Mouse (Mus musculus) hindbrain, embryonic 10.5 days (tissue): ENCODE measurements around the gene Ttc6. TPM values are rescaled to one million over a fixed set of nuclear protein-coding genes. Genes with fewer than 3 reads are reported as not detected.
A peak's percentile ranks its signal among the peaks of the same experiment; 100 is the strongest.

Source experiments
- DNase-seq: peaks from one replicate; pipeline ENCODE4 v3.0.0-alpha.2; 2017; ENCODE audit warnings: low spot score
- H3K27ac ChIP-seq: fragments of 300-500 bp; sonication (generic); 2 replicates; pipeline ENCODE4 v1.5.1; 2016; ENCODE audit warnings: mild to moderate bottlenecking, moderate library complexity
- H3K27me3 ChIP-seq: fragments of 300-500 bp; sonication (generic); 2 replicates; pipeline ENCODE4 v1.6.1; 2016; ENCODE audit warnings: mild to moderate bottlenecking; ENCODE audit not compliant: poor library complexity, insufficient read depth, severe bottlenecking
- H3K36me3 ChIP-seq: fragments of 300-500 bp; sonication (generic); 2 replicates; pipeline ENCODE4 v1.6.1; 2016; ENCODE audit warnings: mild to moderate bottlenecking, moderate library complexity
- H3K4me1 ChIP-seq: fragments of 300-500 bp; sonication (generic); replicated peaks from 2 replicates; pipeline ENCODE4 v1.6.1; 2016; ENCODE audit warnings: mild to moderate bottlenecking
- H3K4me3 ChIP-seq: fragments of 300-500 bp; sonication (generic); 2 replicates; pipeline ENCODE4 v1.5.1; 2016; ENCODE audit warnings: mild to moderate bottlenecking, moderate library complexity
- H3K9me3 ChIP-seq: fragments of 300-500 bp; sonication (generic); 2 replicates; pipeline ENCODE4 v1.6.1; 2016; ENCODE audit warnings: mild to moderate bottlenecking, moderate library complexity
- WGBS: fragments of 180-500 bp; shearing (Covaris S2); methylation state at CpG from one replicate; pipeline ENCODE4 v1.1.7; 2016; 5-methylcytosine and 5-hydroxymethylcytosine counted together
- polyA plus RNA-seq: library from polyadenylated mRNA; unstranded; fragments of >200 nt; fragmentation: Nextera tagmentation; extraction: Ambion mirVana; gene quantifications from 2 replicates; pipeline ENCODE4 v1.2.1, GENCODE M21; 2016

The Ttc6 gene
- polyA plus RNA-seq, 1 experiment from 2014 or later, result 0.59 TPM

- Histone ChIP-seq H3K27me3 (peaks cover 100% of the 10 kb centered on the region), H3K27ac (no peak overlapping the region), H3K4me3 (peak overlapping the region; percentile 50), H3K9me3 (no peaks in the 10 kb centered on the region), H3K36me3 (no peaks in the 10 kb centered on the region), H3K4me1 (peaks cover 42% of the 10 kb centered on the region)
- 2% methylated on average over 10 of the region's 10 CpGs for WGBS
- peak; percentile 65 for DNase-seq
These were observed 24.3 kb upstream of the Ttc6 start for GRCm38 (mm10) chr12:57539551-57539985.

- Histone ChIP-seq H3K27me3 (peaks cover 100% of the 10 kb centered on the region), H3K9me3 (no peaks in the 10 kb centered on the region), H3K4me1 (peaks cover 44% of the 10 kb centered on the region), H3K4me3 (no peak overlapping the region), H3K27ac (no peak overlapping the region), H3K36me3 (no peaks in the 10 kb centered on the region)
- 7% methylated on average over 6 of the region's 6 CpGs for WGBS
- no peak for DNase-seq
These were observed 22.8 kb upstream of the Ttc6 start for GRCm38 (mm10) chr12:57541118-57541517.

- 1% methylated on average over 46 of the region's 46 CpGs for WGBS
- peak overlapping the region; percentile 38 for H3K4me3 ChIP-seq
- DNase-seq, result peak; percentile 65
- H3K4me1 ChIP-seq, result peaks cover 52% of the 10 kb centered on the region
- H3K36me3 ChIP-seq, result no peaks in the 10 kb centered on the region
- H3K27me3 ChIP-seq, result peaks cover 100% of the 10 kb centered on the region
- no peaks in the 10 kb centered on the region for H3K9me3 ChIP-seq
- no peak overlapping the region for H3K27ac ChIP-seq
These were observed 21.8 kb upstream of the Ttc6 start for GRCm38 (mm10) chr12:57541931-57542745.

- Histone ChIP-seq H3K27ac (0 out of 2 replicates have a peak overlapping the region, but pooled peaks have one; percentile 31), H3K4me1 (peaks cover 51% of the 10 kb centered on the region), H3K9me3 (no peaks in the 10 kb centered on the region), H3K36me3 (no peaks in the 10 kb centered on the region), H3K4me3 (peak overlapping the region; percentile 38), H3K27me3 (peaks cover 100% of the 10 kb centered on the region)
- peak; percentile 64 for DNase-seq
- 2% methylated on average over 63 of the region's 63 CpGs for WGBS
These were observed 20.9 kb upstream of the Ttc6 start for GRCm38 (mm10) chr12:57542746-57543626.

- WGBS, result 4% methylated on average over 10 of the region's 10 CpGs
These were observed 20.3 kb upstream of the Ttc6 start for GRCm38 (mm10) chr12:57543627-57543991.

GRCm38 (mm10) chr12:57544641-57545370, 19.1 kb upstream of the Ttc6 start:
- Histone ChIP-seq H3K27me3 (peaks cover 100% of the 10 kb centered on the region), H3K27ac (peak overlapping the region; percentile 62; the same call in 1 of the 2 replicates), H3K9me3 (no peaks in the 10 kb centered on the region), H3K36me3 (no peaks in the 10 kb centered on the region), H3K4me1 (peaks cover 51% of the 10 kb centered on the region), H3K4me3 (peak overlapping the region; percentile 58)
- peak; percentile 81 for DNase-seq
- 1% methylated on average over 31 of the region's 31 CpGs for WGBS

More at GRCm38 (mm10) chr12:57543627-57543991, 20.3 kb upstream of the Ttc6 start:
- DNase-seq, result no peak
- no peak overlapping the region for H3K27ac ChIP-seq
- H3K4me3 ChIP-seq, result peak overlapping the region; percentile 38; the same call in 1 of the 2 replicates
- peaks cover 50% of the 10 kb centered on the region for H3K4me1 ChIP-seq
- H3K9me3 ChIP-seq, result no peaks in the 10 kb centered on the region
- H3K36me3 ChIP-seq, result no peaks in the 10 kb centered on the region
- peaks cover 100% of the 10 kb centered on the region for H3K27me3 ChIP-seq

GRCm38 (mm10) chr12:57545371-57546241, 18.3 kb upstream of the Ttc6 start:
- DNase-seq, result peak; percentile 69
- H3K27me3 ChIP-seq, result peaks cover 100% of the 10 kb centered on the region
- H3K27ac ChIP-seq, result peak overlapping the region; percentile 62; the same call in 1 of the 2 replicates
- H3K9me3 ChIP-seq, result no peaks in the 10 kb centered on the region
- under 1% methylated on average over 106 of the region's 106 CpGs for WGBS
- peaks cover 59% of the 10 kb centered on the region for H3K4me1 ChIP-seq
- no peaks in the 10 kb centered on the region for H3K36me3 ChIP-seq
- peak overlapping the region; percentile 58 for H3K4me3 ChIP-seq

- Histone ChIP-seq H3K4me1 (peaks cover 59% of the 10 kb centered on the region), H3K36me3 (no peaks in the 10 kb centered on the region), H3K4me3 (peak within 1 kb of the TSS; percentile 58), H3K27ac (peak within 1 kb of the TSS; percentile 16; the same call in 1 of the 2 replicates), H3K9me3 (no peaks in the 10 kb centered on the region), H3K27me3 (peaks cover 100% of the 10 kb centered on the region)
- WGBS, result under 1% methylated on average over 32 of the region's 32 CpGs
- DNase-seq, result no peak
These were observed 17.3 kb upstream of the Ttc6 start, which contains the start of gene Foxa1 for GRCm38 (mm10) chr12:57546415-57547201. Gene Foxa1, minus strand, starts transcription at chr12:57546916.

GRCm38 (mm10) chr12:57547890-57548289, 16.0 kb upstream of the Ttc6 start:
- no peak overlapping the region for H3K4me3 ChIP-seq
- 2% methylated on average over 9 of the region's 9 CpGs for WGBS
- peaks cover 100% of the 10 kb centered on the region for H3K27me3 ChIP-seq
- H3K4me1 ChIP-seq, result peaks cover 49% of the 10 kb centered on the region
- no peaks in the 10 kb centered on the region for H3K36me3 ChIP-seq
- no peaks in the 10 kb centered on the region for H3K9me3 ChIP-seq
- no peak overlapping the region for H3K27ac ChIP-seq
- no peak for DNase-seq

- H3K4me1 ChIP-seq, result peaks cover 46% of the 10 kb centered on the region
- WGBS, result under 1% methylated on average over 20 of the region's 20 CpGs
These were observed 15.4 kb upstream of the Ttc6 start for GRCm38 (mm10) chr12:57548352-57548980.

More at GRCm38 (mm10) chr12:57548352-57548980, 15.4 kb upstream of the Ttc6 start:
- Histone ChIP-seq H3K27ac (no peak overlapping the region), H3K36me3 (no peaks in the 10 kb centered on the region), H3K9me3 (no peaks in the 10 kb centered on the region), H3K27me3 (peaks cover 100% of the 10 kb centered on the region), H3K4me3 (no peak overlapping the region)
- peak; percentile 72 for DNase-seq
